Comparison of ENCODE assay signal across 8 mouse cellular contexts in genomic region chr11:69922012-69922756, GRCm38 (mm10). TPM values are rescaled to one million over a fixed set of nuclear protein-coding genes. Genes with fewer than 3 reads are reported as not detected.
DNase-seq lines count a peak whose midpoint lies in the region; ATAC-seq and TF ChIP-seq lines count a peak whose summit lies in the region.

No protein-coding gene starts in this region.

- no peaks in the 10 kb centered on the region for H3K27me3 ChIP-seq in forebrain, embryonic 10.5 days (ENCODE audit: poor library complexity, severe bottlenecking)
- H3K27me3 ChIP-seq in liver, embryonic 12.5 days (replicated peaks), result no peaks in the 10 kb centered on the region

- no peaks in the 10 kb centered on the region for H3K9me3 ChIP-seq in forebrain, embryonic 10.5 days
- no peaks in the 10 kb centered on the region for H3K9me3 ChIP-seq in liver, embryonic 12.5 days (replicated peaks)

- peaks cover 26% of the 10 kb centered on the region for H3K36me3 ChIP-seq in forebrain, embryonic 10.5 days (replicated peaks)
- H3K36me3 ChIP-seq in liver, embryonic 12.5 days, result peaks cover 27% of the 10 kb centered on the region

- intact Hi-C loops in gastrocnemius, adult 2 months (cut with DNase I), result no loop called here
- intact Hi-C loops in gastrocnemius, postnatal 36 days (cut with DNase I), result no loop called here

- H3K27ac ChIP-seq in gastrocnemius, adult 2 months, result peak overlapping the region; percentile 96
- peak overlapping the region; percentile 99 for H3K27ac ChIP-seq in forebrain, embryonic 10.5 days
- peak overlapping the region; percentile 99 for H3K27ac ChIP-seq in liver, embryonic 12.5 days

- peak overlapping the region; percentile 79 for H3K9ac ChIP-seq in liver, embryonic 12.5 days

- 3% methylated on average over 12 of the region's 12 CpGs for WGBS in forebrain, embryonic 10.5 days
- WGBS in liver, embryonic 12.5 days (ENCODE audit: insufficient replicate concordance), result 1% methylated on average over 12 of the region's 12 CpGs

- DNase-seq in gastrocnemius, adult 2 months, result peak; percentile 14
- DNase-seq in gastrocnemius, postnatal 36 days, result no peak
- DNase-seq in 416B (ENCODE audit: low read depth) (peak; percentile 83), adipocyte (ENCODE audit: low spot score) (no peak)
- no peak for DNase-seq in forebrain, embryonic 10.5 days (ENCODE audit: extremely low spot score, low spot score)
- no peak for DNase-seq in spleen, adult 12 weeks (ENCODE audit: low spot score)
- no peak for DNase-seq in gastrocnemius, postnatal 4 days (ENCODE audit: low spot score in 2 of 2)

- ATAC-seq in liver, embryonic 12.5 days, result no peak

- no peak for TF ChIP-seq CTCF in gastrocnemius, adult 2 months (IDR thresholded peaks at IDR 0.05)

- peak overlapping the region; percentile 70 for H3K4me3 ChIP-seq in gastrocnemius, adult 2 months
- peak overlapping the region; percentile 99 for H3K4me3 ChIP-seq in forebrain, embryonic 10.5 days
- peak overlapping the region; percentile 86 for H3K4me3 ChIP-seq in liver, embryonic 12.5 days

- peaks cover 35% of the 10 kb centered on the region for H3K4me1 ChIP-seq in forebrain, embryonic 10.5 days
- H3K4me1 ChIP-seq in liver, embryonic 12.5 days, result peaks cover 50% of the 10 kb centered on the region

- peak overlapping the region; percentile 78 for H3K4me2 ChIP-seq in liver, embryonic 12.5 days

RNA-seq across cellular contexts. Expression of gene Eif5a, which starts 0.4 kb away (rescaled TPM):
- total RNA-seq in gastrocnemius, adult 2 months (2021), result 100 to 1,000 TPM; 413 to 433 TPM
- 100 to 1,000 TPM; 402 to 432 TPM for total RNA-seq in gastrocnemius, postnatal 36 days (2021)
- 2,970 and 2,997 TPM in 2 replicates for polyA plus RNA-seq in forebrain, embryonic 10.5 days (2016; fragmentation: Nextera tagmentation; extraction: Ambion mirVana)
- polyA plus RNA-seq in liver, embryonic 12.5 days (2016; fragmentation: Nextera tagmentation; extraction: Ambion mirVana), result 2,199 and 2,266 TPM in 2 replicates
- total RNA-seq in gastrocnemius, postnatal 4 days (2021), result 100 to 1,000 TPM; 565 to 571 TPM

RNA-seq across cellular contexts. Expression of gene Gps2, which starts 8.5 kb away (rescaled TPM):
- 10 to 100 TPM; 47.1 to 49.6 TPM for total RNA-seq in gastrocnemius, adult 2 months (2021)
- 10 to 100 TPM; 33.9 to 42.5 TPM for total RNA-seq in gastrocnemius, postnatal 36 days (2021)
- polyA plus RNA-seq in forebrain, embryonic 10.5 days (2016; fragmentation: Nextera tagmentation; extraction: Ambion mirVana), result 92.4 and 97.3 TPM in 2 replicates
- 125 TPM in 2 replicates for polyA plus RNA-seq in liver, embryonic 12.5 days (2016; fragmentation: Nextera tagmentation; extraction: Ambion mirVana)
- 10 to 100 TPM; 35.9 to 44.5 TPM for total RNA-seq in gastrocnemius, postnatal 4 days (2021)

RNA-seq across cellular contexts. Expression of gene Ybx2, which starts 13.4 kb away (rescaled TPM):
- 10 to 100 TPM in 1 of 2 experiments, 1 to 10 TPM in 1; 8.0 to 16.5 TPM for total RNA-seq in gastrocnemius, adult 2 months (2021)
- 10 to 100 TPM in 1 of 2 experiments, 1 to 10 TPM in 1; 5.4 to 10.6 TPM for total RNA-seq in gastrocnemius, postnatal 36 days (2021)
- 5.7 and 6.4 TPM in 2 replicates for polyA plus RNA-seq in forebrain, embryonic 10.5 days (2016; fragmentation: Nextera tagmentation; extraction: Ambion mirVana)
- 0.20 and 0.25 TPM in 2 replicates for polyA plus RNA-seq in liver, embryonic 12.5 days (2016; fragmentation: Nextera tagmentation; extraction: Ambion mirVana)
- total RNA-seq in gastrocnemius, postnatal 4 days (2021), result 1 to 10 TPM; 5.1 to 6.4 TPM

RNA-seq across cellular contexts. Expression of gene Neurl4, which starts 21.3 kb away (rescaled TPM):
- 10 to 100 TPM; 25.2 to 33.5 TPM for total RNA-seq in gastrocnemius, adult 2 months (2021)
- 10 to 100 TPM; 22.9 to 23.1 TPM for total RNA-seq in gastrocnemius, postnatal 36 days (2021)
- 14.3 and 14.8 TPM in 2 replicates for polyA plus RNA-seq in forebrain, embryonic 10.5 days (2016; fragmentation: Nextera tagmentation; extraction: Ambion mirVana)
- polyA plus RNA-seq in liver, embryonic 12.5 days (2016; fragmentation: Nextera tagmentation; extraction: Ambion mirVana), result 4.5 and 5.7 TPM in 2 replicates
- 10 to 100 TPM; 32.3 to 36.9 TPM for total RNA-seq in gastrocnemius, postnatal 4 days (2021)

RNA-seq across cellular contexts. Expression of gene 2810408A11Rik, which starts 21.4 kb away (rescaled TPM):
- total RNA-seq in gastrocnemius, adult 2 months (2021), result under 1 TPM in 1 of 2 experiments, not detected in 1; 0.33 TPM
- total RNA-seq in gastrocnemius, postnatal 36 days (2021), result under 1 TPM in 1 of 2 experiments, not detected in 1; 0.59 TPM
- polyA plus RNA-seq in forebrain, embryonic 10.5 days (2016; fragmentation: Nextera tagmentation; extraction: Ambion mirVana), result 11.9 and 12.2 TPM in 2 replicates
- polyA plus RNA-seq in liver, embryonic 12.5 days (2016; fragmentation: Nextera tagmentation; extraction: Ambion mirVana), result 2.3 TPM in 2 replicates
- total RNA-seq in gastrocnemius, postnatal 4 days (2021), result 1 to 10 TPM; 3.2 to 4.1 TPM

Comparison
In these comparisons a context has a peak if more than half of its experiments do, and no peak if none do; other contexts are left out.
1. DNase-seq: peak in gastrocnemius, adult 2 months (single experiment) and 416B (single experiment); none in gastrocnemius, postnatal 36 days (0 of 2), forebrain, embryonic 10.5 days (single experiment), adipocyte (single experiment), spleen, adult 12 weeks (single experiment) and gastrocnemius, postnatal 4 days (0 of 2).
2. Peak in every context shown above with its lines, with median percentiles within 50 percentile points of each other: H3K27ac ChIP-seq and H3K4me3 ChIP-seq.